Mouse (Mus musculus): ENCODE measurements around the gene 4933425L06Rik.

DNA sequence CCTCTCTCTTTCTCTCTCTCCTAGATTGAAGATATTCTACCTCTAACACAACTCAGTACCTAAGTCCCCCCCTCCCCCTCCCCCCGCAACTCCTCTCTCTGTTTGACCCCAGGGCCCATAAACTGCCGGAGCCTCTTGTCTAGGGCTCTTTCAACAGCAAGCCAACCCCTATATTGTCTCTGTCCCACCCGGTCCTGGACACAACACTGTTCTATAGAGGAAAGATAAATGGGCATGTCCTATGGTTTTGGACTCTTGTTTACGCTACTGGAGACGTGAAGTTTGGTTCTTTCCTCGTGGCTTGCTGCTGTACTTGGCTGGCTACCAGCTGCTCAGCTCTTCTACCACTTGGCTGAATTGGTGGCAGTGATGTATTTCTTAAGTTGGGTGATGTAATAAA, 83.5 kb downstream of the 4933425L06Rik start:
- TF ChIP-seq CTCF (IDR thresholded peaks at IDR 0.05; ENCODE audit: low read depth) (no peak), EP300 (IDR thresholded peaks at IDR 0.05; ENCODE audit: low read depth) (no peak)

Measured in liver, embryonic 14.5 days (tissue).